Mouse (Mus musculus) adrenal gland, adult 8-10 months (tissue): ENCODE measurements around the gene Zbtb6. TPM values are rescaled to one million over a fixed set of nuclear protein-coding genes. Genes with fewer than 3 reads are reported as not detected.

ENCODE experiments used
- total RNA-seq, 4 experiments: library from RNA; stranded (reverse); gene quantifications; 2 replicates each; pipeline ENCODE4 v1.2.4; 2022

Gene Zbtb6
- total RNA-seq, 4 experiments from 2014 or later, result 15.4 to 17.6 (median 16.7) TPM

Other genes with a start within 250 kb of the Zbtb6 start
- not detected for gene Olfr366, start 231.6 kb downstream of the Zbtb6 start, total RNA-seq
- gene Olfr368, start 116.7 kb downstream of the Zbtb6 start, total RNA-seq, result not detected
- gene Pdcl, start 83.8 kb downstream of the Zbtb6 start, total RNA-seq, result 10 to 100 TPM; 37.8 to 63.8 (median 42.1) TPM
- gene Rc3h2, start 20.3 kb downstream of the Zbtb6 start, total RNA-seq, result 10 to 100 TPM; 35.5 to 62.9 (median 52.4) TPM
- 10 to 100 TPM in 3 of 4 experiments, 1 to 10 TPM in 1; 7.6 to 12.3 (median 11.3) TPM for gene Zbtb26, start within 50 bp of the Zbtb6 start, total RNA-seq
- 10 to 100 TPM; 59.7 to 90.2 (median 74.4) TPM for gene Rabgap1, start 108 bp upstream of the Zbtb6 start, total RNA-seq
- 1 to 10 TPM in 3 of 4 experiments, under 1 TPM in 1; 0.99 to 4.4 (median 1.9) TPM for gene Gpr21, start 73.2 kb upstream of the Zbtb6 start, total RNA-seq